16 mouse cellular contexts compared by ENCODE assay signal in genomic region chr8:77275571-77275970, GRCm38 (mm10).
"Had no signal": no experiment of that assay in that cellular context is flagged by ENCODE, and none has a peak within 500 bp of the region (broad histone marks: within the 10 kb centered on the region; RNA-seq: fewer than 3 reads in every experiment).

No protein-coding gene starts in this region.

- H3K4me1 ChIP-seq: midbrain, embryonic 15.5 days; neural tube, embryonic 12.5 days; stomach, embryonic 15.5 days had no signal

- H3K9ac ChIP-seq: kidney, embryonic 15.5 days; limb, embryonic 12.5 days; liver, embryonic 14.5 days; midbrain, embryonic 15.5 days; neural tube, embryonic 12.5 days; stomach, embryonic 15.5 days had no signal

- H3K36me3 ChIP-seq: midbrain, embryonic 15.5 days; neural tube, embryonic 12.5 days had no signal

- H3K27ac ChIP-seq: kidney, embryonic 15.5 days; limb, embryonic 12.5 days; liver, embryonic 14.5 days; midbrain, embryonic 15.5 days; neural tube, embryonic 12.5 days; stomach, embryonic 15.5 days had no signal

- H3K4me3 ChIP-seq: kidney, embryonic 15.5 days; limb, embryonic 12.5 days; megakaryocyte, embryonic 14.5 days; midbrain, embryonic 15.5 days; neural tube, embryonic 12.5 days; stomach, embryonic 15.5 days had no signal

- DNase-seq: kidney, adult 2 months; layer of hippocampus, adult 9-11 months; layer of hippocampus, postnatal 36 days; lung, adult 18-20 months; lung, postnatal 36 days; right cerebral cortex, postnatal 4 days; spleen, adult 18-20 months; thymus, adult 2 months; thymus, postnatal 25 days had no signal

- H3K27me3 ChIP-seq: kidney, embryonic 15.5 days; limb, embryonic 12.5 days; megakaryocyte, embryonic 14.5 days; midbrain, embryonic 15.5 days; neural tube, embryonic 12.5 days; stomach, embryonic 15.5 days had no signal
